Mouse (Mus musculus) neutrophil, adult 65 days (primary cell): Measurements from ENCODE around the gene Itgb5. TPM values are rescaled to one million over a fixed set of nuclear protein-coding genes. Genes with fewer than 3 reads are reported as not detected.

ENCODE experiments used
- total RNA-seq: library from RNA; stranded (reverse); gene quantifications from 2 replicates; pipeline ENCODE4 v1.2.4, GENCODE M21; 2023

Gene Itgb5
- total RNA-seq: 4.5 and 4.6 TPM in 2 replicates

DNA sequence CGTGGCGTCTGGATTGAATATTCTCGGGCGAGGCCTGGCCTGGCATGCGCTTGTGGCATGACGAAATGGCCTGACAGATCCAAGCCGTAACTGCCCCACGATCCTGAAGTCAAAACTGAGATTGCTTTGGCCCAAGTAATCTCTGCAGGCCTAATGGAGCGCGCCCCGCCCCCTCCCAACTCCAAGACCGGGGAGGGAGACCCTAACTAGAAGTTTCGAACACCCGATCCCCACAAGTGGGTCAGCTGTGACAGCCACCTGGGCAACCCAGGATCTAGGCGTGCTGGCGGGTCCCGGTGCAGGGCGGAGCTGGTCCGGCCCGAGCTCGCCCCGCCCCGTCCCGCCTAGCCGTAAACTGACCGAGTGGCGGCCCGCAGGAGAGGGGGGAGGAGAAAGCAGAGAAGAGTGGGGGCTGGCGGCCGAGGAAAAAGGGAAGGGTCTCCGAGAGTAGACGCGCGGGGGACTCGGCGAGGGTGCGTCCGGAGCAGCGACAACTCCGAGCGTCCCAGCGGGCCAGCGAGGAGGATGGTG is at the start of gene Itgb5:
Gene Itgb5 (plus strand): TSS at position 365 of the 531 bp plus-strand sequence.

GRCm38 (mm10) chr16:33793846-33794791 is 35.3 kb upstream of the Itgb5 start, which contains the start of gene Muc13:
TSS of gene Muc13 (plus strand) at chr16:33794037.

GRCm38 (mm10) chr16:33966538-33967282 is 137.2 kb downstream of the Itgb5 start, which contains the start of gene Umps:
TSS of gene Umps (minus strand) at chr16:33967038.

Other genes starting within 250 kb of the Itgb5 start
- gene Heg1, start 145.3 kb upstream of the Itgb5 start, total RNA-seq: 8.7 and 10.0 TPM in 2 replicates
- gene Muc13, start 35.6 kb upstream of the Itgb5 start, total RNA-seq: 0.64 and 0.98 TPM in 2 replicates
- gene Umps, start 137.4 kb downstream of the Itgb5 start, total RNA-seq: 13.3 and 15.3 TPM in 2 replicates